Mouse (Mus musculus) olfactory bulb, adult 2 months (tissue): Measurements from ENCODE around the gene Smim12. TPM values are rescaled to one million over a fixed set of nuclear protein-coding genes. Genes with fewer than 3 reads are reported as not detected.

Source experiments
- H3K27ac ChIP-seq: fragments of 200-500 bp; 2 replicates; pipeline ENCODE4 v1.5.1; 2012; ENCODE audit warnings: low read depth, low read length; ENCODE audit not compliant: insufficient read depth
- H3K4me1 ChIP-seq: fragments of 200-500 bp; 2 replicates; pipeline ENCODE4 v1.6.1; 2012; ENCODE audit warnings: low read length; ENCODE audit not compliant: control insufficient read depth, insufficient read depth
- H3K4me3 ChIP-seq: fragments of 200-500 bp; 2 replicates; pipeline ENCODE4 v1.5.1; 2012; ENCODE audit warnings: mild to moderate bottlenecking, low read depth, low read length, moderate library complexity; ENCODE audit not compliant: insufficient read depth
- CTCF ChIP-seq: fragments of 200-500 bp; IDR thresholded peaks from 2 replicates; pipeline ENCODE4 v1.5.1; 2012; ENCODE audit warnings: low read depth, mild to moderate bottlenecking, low read length, moderate library complexity; ENCODE audit not compliant: insufficient read depth
- POLR2A ChIP-seq: fragments of 200-500 bp; IDR thresholded peaks from 2 replicates; pipeline ENCODE4 v1.6.1; 2012; ENCODE audit warnings: mild to moderate bottlenecking, low read depth, low read length, moderate library complexity; ENCODE audit not compliant: insufficient read depth
- WGBS: fragments of 180-500 bp; shearing (Covaris S2); methylation state at CpG from one replicate; pipeline ENCODE4 v1.1.7; 2018; 5-methylcytosine and 5-hydroxymethylcytosine counted together
- polyA plus RNA-seq: library from polyadenylated mRNA; stranded (reverse); fragments of >200 nt; gene quantifications from 2 replicates; pipeline ENCODE4 v1.2.4, GENCODE M21; 2012; ENCODE audit warnings: low replicate concordance; ENCODE audit not compliant: missing spikeins, insufficient read depth, insufficient read length

Gene Smim12
- polyA plus RNA-seq, 1 experiment, result not detected

DNA sequence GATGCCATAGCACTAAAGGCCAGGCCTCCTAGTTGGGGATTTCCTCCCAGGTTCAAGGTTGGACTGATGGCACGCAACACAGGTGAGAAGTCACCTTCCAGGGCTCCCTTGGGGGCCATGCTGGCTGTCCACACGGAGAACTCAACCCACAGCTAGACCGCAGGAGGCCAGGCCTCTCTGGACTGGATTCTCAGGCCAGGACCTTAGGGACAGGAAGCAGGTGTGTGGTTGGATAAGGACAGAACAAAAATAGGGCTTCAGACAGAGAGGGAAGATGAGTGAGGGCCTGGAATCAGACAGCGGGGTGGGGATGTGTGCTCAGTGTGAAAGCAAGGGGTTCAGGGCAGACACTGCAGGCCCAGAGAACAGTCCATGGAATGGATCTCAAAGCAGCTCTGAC is 43.3 kb downstream of the Smim12 start:
- H3K4me1 ChIP-seq, result no peaks in the 10 kb centered on the region
- 90% methylated on average over 4 of the region's 4 CpGs for WGBS
- no peak overlapping the region for H3K27ac ChIP-seq
- TF ChIP-seq POLR2A (no peak), CTCF (no peak)
- H3K4me3 ChIP-seq, result no peak overlapping the region

GRCm38 (mm10) chr4:127289039-127289548 is 45.5 kb downstream of the Smim12 start:
- 69% methylated on average over 6 of the region's 6 CpGs for WGBS
- no peak overlapping the region for H3K4me3 ChIP-seq
- H3K27ac ChIP-seq, result no peak overlapping the region
- no peak for TF ChIP-seq CTCF
- no peak for TF ChIP-seq POLR2A
- no peaks in the 10 kb centered on the region for H3K4me1 ChIP-seq

DNA sequence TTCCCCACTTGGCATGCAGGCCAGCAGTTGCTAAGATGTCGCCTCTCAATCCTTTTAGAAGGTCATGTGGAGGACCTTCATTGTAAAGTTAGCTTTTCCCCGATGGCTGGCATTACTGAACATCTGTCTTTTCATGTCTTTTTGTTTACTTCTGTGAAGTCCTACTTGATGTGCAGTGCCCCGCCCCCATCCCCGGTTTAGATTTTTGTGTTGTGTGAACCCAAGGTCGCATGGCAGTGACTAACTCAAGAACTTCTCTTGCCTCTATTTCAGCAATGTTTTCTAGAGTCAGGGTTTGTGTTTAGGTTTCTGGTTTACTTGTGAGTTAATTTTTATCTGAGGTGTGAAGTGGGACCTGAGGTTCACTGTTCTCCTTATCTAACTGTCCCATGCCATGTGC is 49.0 kb downstream of the Smim12 start:
- no peak overlapping the region for H3K27ac ChIP-seq
- no peaks in the 10 kb centered on the region for H3K4me1 ChIP-seq
- TF ChIP-seq POLR2A (no peak), CTCF (no peak)
- no peak overlapping the region for H3K4me3 ChIP-seq
- 84% methylated on average over 5 of the region's 5 CpGs for WGBS

Other genes starting within 250 kb of the Smim12 start
- gene Sfpq, start 222.5 kb upstream of the Smim12 start, polyA plus RNA-seq, result 295 and 1,081 TPM in 2 replicates
- gene Zmym1, start 182.6 kb upstream of the Smim12 start, polyA plus RNA-seq, result not detected in 2 replicates
- not detected in 2 replicates for gene Zmym6, start 166.4 kb upstream of the Smim12 start, polyA plus RNA-seq
- gene Tmem35b, start 120.1 kb upstream of the Smim12 start, polyA plus RNA-seq, result not detected in 2 replicates
- gene Dlgap3, start 74.6 kb upstream of the Smim12 start, polyA plus RNA-seq, result not detected in 2 replicates
- gene Gja4, start 70.3 kb downstream of the Smim12 start, polyA plus RNA-seq, result not detected in 2 replicates
- gene Gjb3, start 87.1 kb downstream of the Smim12 start, polyA plus RNA-seq, result not detected in 2 replicates
- gene Gjb4, start 110.3 kb downstream of the Smim12 start, polyA plus RNA-seq, result not detected in 2 replicates
- gene Gjb5, start 114.4 kb downstream of the Smim12 start, polyA plus RNA-seq, result not detected in 2 replicates